Mouse (Mus musculus): ENCODE measurements around the gene Siglec1. TPM values are rescaled to one million over a fixed set of nuclear protein-coding genes. Genes with fewer than 3 reads are reported as not detected.

The Siglec1 gene
- polyA plus RNA-seq (2014; fragmentation: Nextera tagmentation; extraction: Ambion mirVana) = 0.10 TPM in 2 replicates

DNA sequence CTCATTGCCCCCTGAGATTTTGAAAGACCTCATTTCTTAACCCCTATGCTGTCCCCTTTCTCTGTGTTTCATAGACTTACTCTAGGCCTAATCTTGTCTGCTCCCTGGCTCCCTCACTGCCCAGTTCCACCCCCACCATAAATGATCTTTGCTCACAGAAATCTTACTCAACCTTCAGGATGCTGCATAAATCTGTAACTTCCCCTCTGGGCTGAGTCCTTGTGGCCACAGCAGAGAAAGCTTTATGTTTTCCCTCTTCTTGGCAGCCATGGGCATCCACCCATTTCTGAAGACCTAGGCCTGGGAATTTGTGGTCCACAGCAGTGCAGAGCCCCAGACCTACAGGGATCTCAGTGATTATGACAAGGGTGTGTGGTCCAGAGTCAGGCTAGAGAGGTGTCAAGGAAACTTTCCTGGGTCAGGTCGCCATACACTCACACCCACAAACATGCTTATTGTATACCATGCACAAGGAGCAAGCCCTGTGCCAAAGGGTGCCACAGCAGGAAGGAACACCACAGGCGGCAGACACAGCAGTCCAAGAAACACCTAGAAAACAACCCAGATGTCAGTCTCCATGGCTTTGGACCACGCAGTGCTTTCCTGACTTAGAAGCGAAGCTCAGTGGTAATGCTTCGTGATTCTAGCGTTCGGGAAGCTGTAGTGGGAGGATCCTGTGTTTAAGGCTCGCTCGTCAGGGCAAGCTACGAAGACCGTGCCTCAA lies at the start of gene Siglec1:
Gene Siglec1, minus strand, starts transcription at position 99 of the 724 bp plus-strand sequence.
- WGBS = 86% methylated on average over 11 of the region's 11 CpGs

DNA sequence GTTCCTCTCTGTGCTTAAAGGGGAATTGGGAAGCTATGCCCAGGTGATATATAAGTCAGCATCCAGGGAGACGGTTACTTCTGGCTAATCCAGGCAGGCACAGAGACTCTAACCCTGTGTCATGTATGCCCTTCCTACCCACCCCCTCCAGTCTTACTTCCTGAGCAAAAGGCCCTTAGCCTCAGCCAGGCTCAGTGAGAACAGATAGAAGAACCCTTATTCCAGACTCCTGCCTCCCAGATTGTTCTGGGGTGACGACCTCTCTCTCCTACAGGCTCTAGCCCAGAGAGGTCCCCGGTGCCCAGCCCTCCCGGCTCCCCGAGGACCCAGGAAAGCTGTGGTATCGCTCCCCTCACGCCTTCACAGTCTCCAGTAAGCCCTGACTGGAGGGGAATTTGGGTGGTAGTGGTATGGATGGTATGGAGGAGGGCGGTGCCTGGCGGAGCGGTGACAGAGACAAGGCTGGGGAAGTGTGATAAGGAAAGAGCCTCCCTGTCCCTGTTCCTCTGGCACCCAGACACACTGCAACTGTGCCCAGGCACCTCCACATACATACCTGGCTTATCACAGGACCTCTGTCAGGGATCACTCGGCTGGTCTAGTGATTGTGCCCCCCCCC lies 49.1 kb upstream of the Siglec1 start:
- WGBS = 84% methylated on average over 11 of the region's 11 CpGs
- Histone ChIP-seq H3K36me3 (ENCODE audit: control insufficient read depth, insufficient read depth, low read length) (no peaks in the 10 kb centered on the region), H3K9me3 (ENCODE audit: control insufficient read depth, low read length) (no peaks in the 10 kb centered on the region), H3K27ac (ENCODE audit: low read depth, low read length) (no peak overlapping the region), H3K4me2 (no peak overlapping the region), H3K27me3 (ENCODE audit: control insufficient read depth, insufficient read depth, low read length) (no peaks in the 10 kb centered on the region), H3K9ac (ENCODE audit: low read length) (no peak overlapping the region), H3K4me3 (ENCODE audit: low read depth, low read length) (no peak overlapping the region), H3K4me1 (ENCODE audit: control insufficient read depth, insufficient read depth, low read length) (no peaks in the 10 kb centered on the region)
- ATAC-seq (ENCODE audit: low FRiP score) (0 out of 2 replicates have a peak, but pooled peaks have one; percentile 24), DNase-seq (ENCODE audit: low spot score, missing footprints) (peak; percentile 35)

More for the DNA sequence above, at the start of gene Siglec1:
- Histone ChIP-seq H3K9ac (ENCODE audit: low read length) (no peak within 1 kb of the TSS), H3K9me3 (ENCODE audit: control insufficient read depth, low read length) (no peaks in the 10 kb centered on the region), H3K36me3 (ENCODE audit: control insufficient read depth, insufficient read depth, low read length) (no peaks in the 10 kb centered on the region), H3K4me2 (no peak within 1 kb of the TSS), H3K4me3 (ENCODE audit: low read depth, low read length) (no peak within 1 kb of the TSS), H3K4me1 (ENCODE audit: control insufficient read depth, insufficient read depth, low read length) (no peaks in the 10 kb centered on the region), H3K27me3 (ENCODE audit: control insufficient read depth, insufficient read depth, low read length) (no peaks in the 10 kb centered on the region), H3K27ac (ENCODE audit: low read depth, low read length) (no peak within 1 kb of the TSS)
- ATAC-seq (ENCODE audit: low FRiP score) = no peak
- no peak for DNase-seq (ENCODE audit: low spot score, missing footprints)

DNA sequence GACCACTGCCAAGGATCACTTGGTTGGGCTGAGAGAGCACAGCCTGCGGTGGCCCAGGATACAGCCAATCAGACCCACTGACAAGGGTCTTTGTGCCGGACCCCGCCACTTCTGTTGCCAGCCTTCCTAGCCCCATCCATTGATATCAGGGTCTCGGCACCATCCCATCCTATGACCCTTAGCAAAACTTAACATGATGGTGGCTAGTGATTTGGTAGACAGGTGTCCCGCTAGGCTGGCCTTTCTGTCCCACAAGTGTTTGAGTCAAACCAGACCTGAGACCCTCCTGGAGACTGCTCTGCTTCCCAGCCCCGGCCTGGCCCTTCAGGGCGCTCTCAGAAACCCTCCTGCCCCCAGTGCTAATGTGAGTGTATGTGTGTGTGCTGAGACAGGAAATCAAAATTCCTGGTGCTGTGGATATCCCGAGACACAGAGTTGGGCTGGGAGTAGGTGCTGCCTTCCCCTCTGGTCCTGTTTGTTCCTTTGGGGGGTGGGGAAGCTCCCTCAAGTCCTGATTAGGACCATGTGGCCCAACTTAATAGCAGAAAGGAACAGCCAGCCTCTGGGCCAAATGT lies 48.3 kb upstream of the Siglec1 start:
- Histone ChIP-seq H3K36me3 (ENCODE audit: control insufficient read depth, insufficient read depth, low read length) (no peaks in the 10 kb centered on the region), H3K9ac (ENCODE audit: low read length) (no peak overlapping the region), H3K4me1 (ENCODE audit: control insufficient read depth, insufficient read depth, low read length) (no peaks in the 10 kb centered on the region), H3K4me2 (no peak overlapping the region), H3K9me3 (ENCODE audit: control insufficient read depth, low read length) (no peaks in the 10 kb centered on the region), H3K27me3 (ENCODE audit: control insufficient read depth, insufficient read depth, low read length) (no peaks in the 10 kb centered on the region), H3K27ac (ENCODE audit: low read depth, low read length) (no peak overlapping the region; the same call in 1 of the 2 replicates), H3K4me3 (ENCODE audit: low read depth, low read length) (no peak overlapping the region)
- no peak for ATAC-seq (ENCODE audit: low FRiP score)
- no peak for DNase-seq (ENCODE audit: low spot score, missing footprints)
- WGBS = 85% methylated on average over 8 of the region's 8 CpGs

DNA sequence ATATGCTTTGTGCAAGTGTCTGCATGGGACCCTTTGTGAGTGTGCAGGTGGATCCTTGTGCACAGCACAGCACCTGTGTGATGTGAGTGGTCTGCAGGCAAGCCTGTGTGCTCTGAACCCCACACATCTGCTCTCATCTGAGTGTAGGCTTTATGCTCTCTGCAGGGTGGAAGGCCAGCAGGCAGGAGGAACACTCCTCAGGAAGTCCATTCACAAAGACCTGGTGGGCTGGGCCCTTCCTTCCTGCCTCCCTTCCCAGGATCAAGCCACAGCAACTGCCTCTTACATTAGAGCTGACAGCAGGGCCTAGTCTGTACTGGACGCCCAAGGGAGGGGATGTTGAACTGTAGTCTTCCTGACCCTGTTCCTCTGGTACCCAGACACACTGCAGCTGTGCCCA lies 47.8 kb upstream of the Siglec1 start:
- DNase-seq (ENCODE audit: low spot score, missing footprints) (peak; percentile 56), ATAC-seq (ENCODE audit: low FRiP score) (no peak)
- H3K4me3 ChIP-seq (ENCODE audit: low read depth, low read length) = no peak overlapping the region
- H3K36me3 ChIP-seq (ENCODE audit: control insufficient read depth, insufficient read depth, low read length) = no peaks in the 10 kb centered on the region
- no peaks in the 10 kb centered on the region for H3K4me1 ChIP-seq (ENCODE audit: control insufficient read depth, insufficient read depth, low read length)
- no peak overlapping the region for H3K4me2 ChIP-seq
- H3K9me3 ChIP-seq (ENCODE audit: control insufficient read depth, low read length) = no peaks in the 10 kb centered on the region
- no peak overlapping the region for H3K27ac ChIP-seq (ENCODE audit: low read depth, low read length)
- WGBS = 38% methylated on average over 1 of the region's 1 CpGs
- no peaks in the 10 kb centered on the region for H3K27me3 ChIP-seq (ENCODE audit: control insufficient read depth, insufficient read depth, low read length)
- no peak overlapping the region for H3K9ac ChIP-seq (ENCODE audit: low read length)

DNA sequence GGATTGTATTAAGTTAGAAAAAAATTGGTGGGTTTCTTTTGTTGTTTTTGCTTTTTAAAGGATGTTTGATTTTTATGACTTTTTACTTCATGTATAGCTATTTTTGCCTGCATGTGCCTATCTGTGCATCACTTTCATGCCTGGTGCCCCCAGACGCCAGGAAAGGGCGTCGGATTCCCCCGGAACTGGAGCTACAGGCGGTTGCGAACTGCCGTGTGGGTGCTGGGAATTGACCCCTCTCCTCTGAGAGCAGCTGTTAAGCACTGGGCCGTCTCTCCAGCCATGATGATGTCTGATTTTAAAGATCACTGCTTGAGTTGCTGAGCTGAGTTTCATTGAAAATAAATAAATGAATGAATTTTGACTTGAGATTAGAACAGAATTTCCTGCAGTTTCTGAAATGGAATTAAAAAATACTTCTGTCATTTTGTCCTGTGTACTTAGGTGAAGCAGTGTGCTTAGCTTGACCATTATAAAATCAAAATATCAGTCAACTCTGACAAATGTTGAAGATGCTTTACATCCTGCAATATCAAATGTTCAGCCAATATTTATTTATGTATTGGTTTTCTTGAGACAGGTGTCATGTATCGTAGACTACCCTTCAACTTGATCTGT lies 46.5 kb upstream of the Siglec1 start, which contains the start of gene Gm11037:
Gene Gm11037, plus strand, starts transcription at position 568 of the 618 bp plus-strand sequence.
- Histone ChIP-seq H3K36me3 (ENCODE audit: control insufficient read depth, insufficient read depth, low read length) (no peaks in the 10 kb centered on the region), H3K9ac (ENCODE audit: low read length) (no peak within 1 kb of the TSS), H3K9me3 (ENCODE audit: control insufficient read depth, low read length) (no peaks in the 10 kb centered on the region), H3K4me1 (ENCODE audit: control insufficient read depth, insufficient read depth, low read length) (no peaks in the 10 kb centered on the region; the same call in 1 of the 2 replicates), H3K27me3 (ENCODE audit: control insufficient read depth, insufficient read depth, low read length) (no peaks in the 10 kb centered on the region), H3K4me3 (ENCODE audit: low read depth, low read length) (no peak within 1 kb of the TSS), H3K27ac (ENCODE audit: low read depth, low read length) (no peak within 1 kb of the TSS), H3K4me2 (no peak within 1 kb of the TSS)
- ATAC-seq (ENCODE audit: low FRiP score) = no peak
- DNase-seq (ENCODE audit: low spot score, missing footprints) = peak; percentile 53
- 89% methylated on average over 9 of the region's 9 CpGs for WGBS

DNA sequence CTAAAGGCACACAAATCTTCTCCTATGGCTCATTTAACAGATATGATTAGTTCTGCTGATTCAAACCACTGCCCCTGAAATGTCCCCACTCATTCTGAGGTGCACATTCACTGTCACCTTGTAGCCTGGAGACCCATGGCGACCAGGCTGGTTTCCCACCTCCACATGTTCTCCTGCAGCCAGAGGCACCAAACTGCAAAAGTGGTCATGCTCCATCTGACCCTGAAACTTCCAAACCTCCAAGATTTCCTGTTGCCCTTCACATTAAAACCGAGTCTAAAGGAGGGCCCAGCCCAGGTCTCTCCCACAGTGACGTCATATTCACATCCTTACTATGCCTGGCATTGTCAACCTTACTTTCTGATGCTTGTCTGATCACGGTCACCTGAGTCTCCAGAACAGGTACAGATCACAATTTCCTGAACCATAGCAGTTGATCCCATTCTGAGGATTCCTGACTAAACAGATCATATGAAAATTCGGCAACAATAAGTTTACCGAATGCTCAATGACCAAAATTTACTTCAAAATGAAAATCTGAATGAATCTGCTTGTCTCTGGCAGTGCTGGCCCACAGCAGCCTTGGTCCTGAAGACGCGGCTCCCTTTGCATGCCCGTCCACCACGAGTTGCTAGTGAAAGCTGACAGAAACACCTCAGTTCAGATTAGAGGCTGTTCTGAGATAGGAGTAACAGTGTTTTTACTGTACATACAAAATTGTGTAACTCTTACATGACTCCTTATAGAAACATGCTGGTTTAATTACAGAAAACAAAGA lies 45.7 kb upstream of the Siglec1 start:
- no peak for ATAC-seq (ENCODE audit: low FRiP score)
- H3K9ac ChIP-seq (ENCODE audit: low read length) = no peak overlapping the region
- 87% methylated on average over 10 of the region's 10 CpGs for WGBS

DNA sequence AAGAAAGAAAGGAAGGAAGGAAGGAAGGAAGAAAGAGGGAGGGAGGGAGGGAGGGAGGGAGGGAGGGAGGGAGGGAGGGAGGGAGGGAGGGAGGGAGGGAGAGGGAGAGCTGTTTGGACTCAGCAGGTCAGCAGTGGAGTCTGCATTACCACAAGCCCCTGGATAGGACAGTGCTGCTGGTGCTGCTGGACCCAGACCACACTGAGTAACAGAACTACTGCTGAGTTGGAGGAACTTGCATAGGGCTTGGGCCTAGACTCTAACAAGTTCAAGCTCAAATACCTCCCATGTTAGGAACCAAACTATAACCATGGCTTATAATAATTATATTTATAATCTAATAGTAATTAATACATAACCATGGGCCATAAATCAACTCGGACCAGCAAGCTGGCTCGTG lies 44.3 kb upstream of the Siglec1 start:
- no peak overlapping the region for H3K4me2 ChIP-seq
- H3K9me3 ChIP-seq (ENCODE audit: control insufficient read depth, low read length) = no peaks in the 10 kb centered on the region
- H3K27me3 ChIP-seq (ENCODE audit: control insufficient read depth, insufficient read depth, low read length) = no peaks in the 10 kb centered on the region
- no peak for ATAC-seq (ENCODE audit: low FRiP score)
- DNase-seq (ENCODE audit: low spot score, missing footprints) = no peak
- H3K9ac ChIP-seq (ENCODE audit: low read length) = no peak overlapping the region
- no peak overlapping the region for H3K27ac ChIP-seq (ENCODE audit: low read depth, low read length)
- H3K36me3 ChIP-seq (ENCODE audit: control insufficient read depth, insufficient read depth, low read length) = no peaks in the 10 kb centered on the region
- H3K4me3 ChIP-seq (ENCODE audit: low read depth, low read length) = no peak overlapping the region
- peaks cover 16% of the 10 kb centered on the region for H3K4me1 ChIP-seq (ENCODE audit: control insufficient read depth, insufficient read depth, low read length)
- WGBS = 89% methylated on average over 2 of the region's 2 CpGs

More for the DNA sequence above, 45.7 kb upstream of the Siglec1 start:
- Histone ChIP-seq H3K4me3 (ENCODE audit: low read depth, low read length) (no peak overlapping the region), H3K4me2 (no peak overlapping the region), H3K4me1 (ENCODE audit: control insufficient read depth, insufficient read depth, low read length) (peaks cover 7% of the 10 kb centered on the region), H3K27me3 (ENCODE audit: control insufficient read depth, insufficient read depth, low read length) (no peaks in the 10 kb centered on the region), H3K36me3 (ENCODE audit: control insufficient read depth, insufficient read depth, low read length) (no peaks in the 10 kb centered on the region), H3K27ac (ENCODE audit: low read depth, low read length) (no peak overlapping the region), H3K9me3 (ENCODE audit: control insufficient read depth, low read length) (no peaks in the 10 kb centered on the region)
- peak; percentile 49 for DNase-seq (ENCODE audit: low spot score, missing footprints)

DNA sequence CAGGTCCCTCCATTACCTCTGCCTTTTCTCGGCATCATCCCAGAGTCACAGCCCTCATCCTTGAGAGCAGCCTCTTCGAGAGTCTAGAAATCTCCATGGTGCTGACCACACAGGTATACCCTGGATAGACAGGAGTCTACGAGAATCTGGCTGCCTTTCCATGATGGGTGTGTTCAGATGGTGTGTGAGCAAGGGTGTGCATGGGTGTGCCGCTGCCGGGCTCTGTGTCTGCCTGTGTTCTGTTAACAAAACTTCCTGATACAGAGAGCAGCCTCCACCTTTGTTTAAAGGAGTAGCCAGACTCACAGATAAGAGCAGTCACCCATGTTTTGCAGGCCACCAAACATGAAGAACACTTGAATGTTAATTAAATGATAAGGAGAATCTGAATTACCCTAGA lies 43.3 kb upstream of the Siglec1 start:
- no peak for ATAC-seq (ENCODE audit: low FRiP score)
- peak; percentile 75 for DNase-seq (ENCODE audit: low spot score, missing footprints)
- no peaks in the 10 kb centered on the region for H3K36me3 ChIP-seq (ENCODE audit: control insufficient read depth, insufficient read depth, low read length)

More for the DNA sequence above, 43.3 kb upstream of the Siglec1 start:
- no peak overlapping the region for H3K4me3 ChIP-seq (ENCODE audit: low read depth, low read length)
- peaks cover 16% of the 10 kb centered on the region for H3K4me1 ChIP-seq (ENCODE audit: control insufficient read depth, insufficient read depth, low read length)
- no peak overlapping the region for H3K4me2 ChIP-seq
- H3K27me3 ChIP-seq (ENCODE audit: control insufficient read depth, insufficient read depth, low read length) = no peaks in the 10 kb centered on the region
- no peaks in the 10 kb centered on the region for H3K9me3 ChIP-seq (ENCODE audit: control insufficient read depth, low read length)
- WGBS = 89% methylated on average over 5 of the region's 5 CpGs
- H3K27ac ChIP-seq (ENCODE audit: low read depth, low read length) = no peak overlapping the region
- no peak overlapping the region for H3K9ac ChIP-seq (ENCODE audit: low read length)

Data from midbrain, embryonic 11.5 days (tissue).